Mouse (Mus musculus) left cerebral cortex, adult 18-20 months (tissue): ENCODE measurements around the gene Sipa1l1. TPM values are rescaled to one million over a fixed set of nuclear protein-coding genes. Genes with fewer than 3 reads are reported as not detected.

Experiments
- DNase-seq, 2 experiments: peaks; one replicate each; pipeline ENCODE4 v3.0.0; 2021 to 2022; ENCODE audit warnings: low spot score in 2 of 2, mixed read lengths in 1 of 2
- long read RNA-seq, 2 experiments: library from polyadenylated mRNA; stranded (forward); transcript quantifications; one replicate each; pipeline ENCODE4 v2.0.0; 2021
- total RNA-seq, 2 experiments: library from RNA; stranded (reverse); gene quantifications; 2 replicates each; pipeline ENCODE4 v1.2.3; 2021

Gene Sipa1l1
- total RNA-seq: 100 to 1,000 TPM; 288 to 302 TPM
- long read RNA-seq, experiment 1, full-length matches to known transcripts: 3 of 129 reads
- long read RNA-seq, experiment 1, partial matches to known transcripts: 50 of 129 reads
- long read RNA-seq, experiment 1, other reads (novel, unspliced or antisense): 76 of 129 reads
- long read RNA-seq, experiment 2, partial matches to known transcripts: 25 of 74 reads
- long read RNA-seq, experiment 2, other reads (novel, unspliced or antisense): 49 of 74 reads

DNA sequence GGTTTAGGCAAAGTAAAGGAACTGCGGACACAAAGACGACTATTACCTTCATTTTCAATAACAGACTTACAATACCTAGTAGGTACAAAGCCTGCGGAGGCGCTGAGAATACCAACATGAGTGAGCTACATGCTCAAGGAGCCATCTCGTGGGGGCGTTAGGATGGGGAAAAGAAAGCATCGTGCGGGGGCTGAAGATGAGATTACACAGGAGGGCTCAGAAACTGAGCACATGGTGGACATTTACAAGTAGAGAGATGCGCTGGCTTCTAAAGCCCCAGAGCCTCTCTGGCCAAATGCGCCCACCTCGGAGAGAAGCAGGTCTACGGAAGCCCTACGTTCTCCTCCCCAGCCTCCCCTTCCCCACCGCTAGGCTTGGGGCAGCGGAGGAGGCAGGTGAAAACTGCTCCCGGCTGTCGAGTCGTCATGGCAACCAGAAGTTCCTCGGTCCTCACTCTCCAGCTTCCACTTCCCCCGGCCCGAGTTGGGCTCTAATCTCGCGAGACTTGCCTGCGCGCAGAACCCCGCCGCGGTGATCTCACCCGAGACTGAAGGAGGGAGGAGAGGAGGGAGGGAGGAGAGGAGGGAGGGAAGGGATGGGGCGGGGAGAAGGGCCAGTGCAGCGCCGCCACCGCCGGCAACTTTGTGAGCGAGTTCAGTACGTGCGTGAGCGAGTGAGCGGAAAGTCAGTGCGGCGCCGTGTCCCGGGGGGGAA is at the start of gene Sipa1l1:
Sipa1l1 (plus strand) TSS at position 501 of the 714 bp plus-strand sequence.
- peak; percentile 96 to 98 for DNase-seq

DNA sequence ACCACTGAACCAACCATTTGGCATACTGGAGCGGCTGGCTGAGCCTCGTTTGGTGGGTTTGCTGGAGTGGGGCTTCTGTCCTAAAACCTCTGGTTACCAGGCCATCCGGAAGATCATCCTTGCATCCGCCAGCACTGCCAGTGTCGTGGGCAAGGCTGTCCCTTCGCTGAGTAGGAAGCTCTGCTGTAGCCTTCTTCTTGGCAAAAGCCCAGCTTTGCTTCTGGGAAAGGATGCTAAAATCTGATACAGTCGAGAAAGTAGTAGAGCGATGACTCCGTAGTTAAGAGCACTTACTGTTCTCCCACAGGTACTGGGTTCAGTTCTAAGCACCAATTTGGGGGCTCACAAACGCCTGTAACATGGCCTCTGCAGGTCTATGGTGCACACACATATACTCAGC is 47.2 kb upstream of the Sipa1l1 start:
- peak; percentile 44 to 52 for DNase-seq

DNA sequence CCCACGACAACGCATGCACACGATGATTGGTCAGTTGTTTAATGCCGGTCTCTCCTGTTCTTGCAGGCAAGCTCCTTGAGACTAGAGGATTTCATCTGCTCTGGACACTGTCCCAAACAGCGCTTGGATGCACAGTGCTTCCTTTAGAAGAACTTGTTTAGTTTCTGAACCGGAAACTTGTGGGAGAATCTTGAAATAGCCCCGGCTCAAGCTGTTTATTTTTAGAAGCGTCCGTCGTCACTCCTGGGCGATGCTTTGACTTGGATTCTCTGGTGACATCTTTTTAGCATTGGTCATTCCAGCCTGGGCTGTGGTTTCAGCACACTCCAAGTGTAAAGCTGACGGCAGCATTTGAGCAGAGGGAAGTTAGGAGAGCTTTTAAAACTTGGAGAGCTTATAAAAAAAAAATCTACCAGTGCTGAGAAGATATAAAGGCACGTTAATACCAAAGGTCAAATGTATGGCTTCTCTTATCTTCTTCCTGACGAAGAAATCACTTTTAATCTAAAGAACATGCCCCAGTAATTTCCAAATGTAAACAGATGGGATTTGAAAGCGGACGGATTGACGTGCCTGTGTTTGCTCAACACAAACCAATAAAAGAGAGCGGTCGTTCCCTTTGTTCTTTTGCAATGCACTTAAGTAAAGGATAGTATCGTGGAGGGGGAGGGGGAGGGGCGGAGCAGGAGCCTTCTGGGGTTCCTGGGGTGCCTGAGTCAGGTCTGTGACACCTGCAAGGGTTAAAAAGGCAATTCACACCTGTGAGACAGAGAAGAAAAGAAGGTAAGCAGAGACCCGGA is 46.5 kb upstream of the Sipa1l1 start:
- DNase-seq: peak; percentile 34 to 48

DNA sequence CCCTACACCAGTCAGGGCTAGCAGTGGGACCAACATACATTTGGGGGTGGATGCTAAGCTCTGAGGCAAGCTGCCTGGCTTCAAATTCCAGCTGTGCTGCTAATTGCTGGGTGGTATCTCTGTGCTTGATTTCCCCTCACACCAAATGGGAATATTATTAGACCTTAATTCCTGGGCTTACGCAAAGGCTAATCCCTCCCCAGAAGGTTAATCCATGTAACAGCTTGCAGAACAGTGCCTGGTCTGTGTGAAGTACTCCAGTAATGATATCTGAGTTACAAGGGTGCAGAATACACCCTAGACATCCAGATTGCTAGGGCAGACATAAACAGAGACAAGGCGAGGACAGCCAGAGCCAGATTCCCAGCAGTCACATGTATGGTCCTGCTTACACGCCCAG is 42.3 kb upstream of the Sipa1l1 start:
- DNase-seq: no peak

DNA sequence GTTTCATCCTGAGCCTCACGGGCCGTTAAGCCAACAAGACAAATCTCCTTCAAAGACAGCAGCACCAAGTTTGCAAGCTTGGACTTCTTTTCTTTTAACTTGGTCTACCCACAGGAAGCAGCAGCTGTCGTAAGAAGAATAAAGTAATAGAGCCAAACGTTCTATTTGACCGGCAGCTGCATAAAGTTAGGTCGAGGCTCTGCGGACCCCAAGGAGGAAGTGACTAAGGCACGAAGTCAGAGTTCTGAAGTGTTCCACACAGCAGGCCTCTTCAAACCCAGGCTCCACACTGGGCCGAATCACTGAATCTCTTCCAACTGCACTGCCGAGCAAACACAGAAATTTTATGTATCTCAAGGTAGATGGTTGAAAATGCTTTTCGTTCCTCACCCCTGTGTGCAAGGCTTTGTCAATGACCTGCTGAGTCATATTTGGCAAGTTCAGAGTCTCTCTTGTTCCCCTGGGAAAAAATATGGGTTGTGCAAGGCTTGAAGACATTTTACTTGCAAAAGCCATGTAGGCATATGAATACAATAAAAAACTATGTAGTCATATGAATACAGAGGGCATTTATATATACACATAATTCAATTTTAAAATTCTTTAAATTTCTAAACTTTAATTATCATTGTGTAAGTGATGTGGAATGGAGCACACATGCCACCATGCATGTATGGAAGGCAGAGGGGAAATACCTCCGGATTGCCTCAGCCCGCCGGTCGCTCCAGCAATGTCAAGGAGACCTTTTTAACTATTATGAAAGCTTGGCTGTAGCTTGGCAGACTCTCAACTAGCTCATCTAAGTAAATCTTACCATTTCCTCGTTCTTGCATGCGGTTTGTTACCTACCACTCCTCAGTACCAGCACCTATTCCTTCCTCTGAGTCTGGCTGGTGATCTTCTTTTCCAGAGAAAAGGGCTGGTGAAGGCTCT is 29.6 kb upstream of the Sipa1l1 start:
- DNase-seq: no peak

DNA sequence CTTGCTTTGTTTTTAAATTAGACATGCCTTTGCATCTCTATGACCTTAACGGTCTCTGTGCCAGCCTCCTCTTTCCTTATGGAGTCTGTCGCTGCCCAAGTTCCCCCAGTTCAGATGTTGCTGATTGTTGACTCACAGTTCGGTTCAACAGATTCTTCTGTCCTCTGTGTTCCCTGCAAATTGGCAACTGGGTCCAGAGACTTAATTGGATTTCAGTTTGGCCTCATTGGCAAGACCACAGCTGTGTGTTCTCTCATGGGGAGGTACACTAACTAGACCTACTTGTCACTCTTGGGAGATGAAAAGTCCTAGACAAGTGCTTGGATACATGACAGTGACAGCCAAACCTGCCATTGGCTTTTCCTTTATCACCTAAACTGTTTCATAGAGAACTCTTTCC is 25.7 kb upstream of the Sipa1l1 start:
- no peak for DNase-seq

DNA sequence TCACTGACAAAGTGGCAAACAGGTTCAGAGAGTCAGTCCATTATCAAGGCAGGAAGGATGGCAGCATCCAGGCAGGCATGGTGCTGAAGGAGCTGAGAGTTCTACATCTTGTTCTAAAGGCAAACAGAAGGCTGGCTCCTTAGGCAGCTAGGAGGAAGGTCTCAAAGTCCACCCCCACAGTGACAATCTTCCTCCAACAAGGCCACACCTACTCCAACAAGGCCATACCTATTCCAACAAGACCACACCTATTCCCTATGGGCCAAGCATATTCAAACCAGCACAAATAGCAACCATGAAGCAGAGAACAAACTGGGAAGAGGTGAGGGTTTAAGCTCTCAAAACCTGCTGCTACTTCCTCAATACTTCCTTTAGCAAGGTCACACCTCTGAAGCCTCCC is 23.9 kb upstream of the Sipa1l1 start:
- DNase-seq: no peak

DNA sequence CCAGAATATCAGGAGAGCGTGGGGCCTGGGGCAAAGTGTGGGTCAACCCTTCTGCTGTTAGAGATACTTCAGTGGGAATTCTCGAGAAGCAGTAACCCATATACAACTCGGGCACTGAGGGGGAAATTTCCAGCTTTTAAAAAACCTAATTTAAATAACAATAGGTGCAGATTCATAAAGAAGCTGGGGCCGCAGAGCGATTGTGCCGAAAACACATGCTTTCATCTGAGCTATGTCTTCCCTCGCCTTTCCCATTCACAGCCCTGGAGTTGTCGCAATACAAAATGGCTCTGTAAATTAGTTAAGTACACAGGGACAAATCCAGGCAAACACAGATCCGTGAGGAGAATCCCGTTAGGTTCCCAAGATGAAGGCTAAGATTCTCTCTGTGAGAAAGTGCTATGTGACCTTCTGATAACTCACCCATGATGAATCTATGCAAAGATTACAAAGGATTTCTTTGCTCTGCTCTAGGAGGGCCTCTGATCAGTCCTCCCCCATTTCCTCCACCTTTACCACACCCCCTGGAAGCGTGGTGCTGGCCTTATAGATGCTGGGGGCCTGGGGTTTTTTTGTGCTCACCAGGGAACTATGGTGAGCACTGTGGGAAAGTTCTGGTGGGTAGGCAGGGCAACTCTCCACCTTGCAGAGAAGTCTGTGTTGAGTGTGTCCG is 22.0 kb upstream of the Sipa1l1 start:
- DNase-seq: no peak

DNA sequence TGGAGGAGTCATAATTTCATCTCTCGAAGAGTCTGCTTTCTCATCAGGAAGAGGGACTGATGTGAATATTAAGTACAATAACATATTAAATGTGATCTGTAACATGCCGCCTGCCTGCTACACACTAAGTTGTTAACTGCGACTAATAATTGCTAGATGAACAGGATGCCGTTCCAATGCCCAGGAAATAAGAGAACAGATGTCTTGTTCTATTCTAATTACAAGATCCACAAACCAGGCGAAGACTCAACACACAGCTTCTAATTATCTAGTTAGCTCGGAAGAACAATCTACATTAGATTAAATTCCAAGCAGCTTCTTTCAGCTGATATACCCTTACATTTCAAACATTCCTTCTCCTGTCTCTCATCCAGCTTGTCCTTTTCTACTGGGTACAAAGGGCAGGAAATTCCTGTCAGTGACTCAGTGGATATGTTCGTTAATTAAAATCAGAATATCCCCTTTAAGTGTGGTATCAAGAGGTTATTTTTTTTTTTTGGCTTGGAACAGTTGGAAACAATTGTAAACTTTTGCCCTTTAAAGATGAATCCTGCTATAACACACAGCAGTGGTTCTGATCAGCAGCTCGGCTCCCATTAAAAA is 20.7 kb upstream of the Sipa1l1 start:
- no peak for DNase-seq

DNA sequence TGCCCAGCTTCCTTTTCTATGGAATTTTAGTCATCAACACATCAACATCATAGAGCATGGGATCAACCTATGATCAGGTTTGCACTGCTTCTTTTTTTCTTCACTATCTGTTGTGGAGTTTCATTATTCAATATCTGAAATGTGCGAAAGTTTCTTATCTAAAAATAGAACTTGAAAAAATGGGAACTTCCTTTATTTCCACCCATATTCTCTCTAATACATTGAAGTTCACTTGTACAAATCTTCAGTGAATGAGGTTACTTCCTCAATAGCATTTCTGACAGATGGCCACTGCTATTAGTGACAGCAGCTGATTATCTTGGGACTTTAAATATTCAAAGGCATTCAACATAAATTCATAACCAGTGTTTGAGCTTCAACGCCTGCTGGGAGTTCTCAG is 18.1 kb upstream of the Sipa1l1 start:
- no peak for DNase-seq

DNA sequence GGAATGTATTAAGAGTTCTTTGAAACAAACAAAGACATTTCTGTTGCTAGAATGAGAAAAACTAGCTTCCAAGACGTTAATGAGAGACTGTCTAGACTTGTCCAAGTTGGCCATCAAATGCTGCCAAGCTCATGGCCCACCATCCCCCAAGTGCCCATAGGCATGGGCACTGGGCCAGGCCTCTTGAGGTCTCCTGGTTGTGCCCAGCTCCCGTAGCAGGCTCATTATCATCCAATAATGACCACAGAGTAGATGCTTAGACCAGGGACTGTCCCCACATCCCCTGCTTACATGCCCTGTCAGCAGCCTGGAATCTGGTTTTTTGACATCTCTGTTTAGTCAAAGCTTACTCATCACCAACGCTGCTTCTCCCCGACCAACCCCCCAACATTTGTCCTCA is 14.6 kb upstream of the Sipa1l1 start:
- DNase-seq: no peak

DNA sequence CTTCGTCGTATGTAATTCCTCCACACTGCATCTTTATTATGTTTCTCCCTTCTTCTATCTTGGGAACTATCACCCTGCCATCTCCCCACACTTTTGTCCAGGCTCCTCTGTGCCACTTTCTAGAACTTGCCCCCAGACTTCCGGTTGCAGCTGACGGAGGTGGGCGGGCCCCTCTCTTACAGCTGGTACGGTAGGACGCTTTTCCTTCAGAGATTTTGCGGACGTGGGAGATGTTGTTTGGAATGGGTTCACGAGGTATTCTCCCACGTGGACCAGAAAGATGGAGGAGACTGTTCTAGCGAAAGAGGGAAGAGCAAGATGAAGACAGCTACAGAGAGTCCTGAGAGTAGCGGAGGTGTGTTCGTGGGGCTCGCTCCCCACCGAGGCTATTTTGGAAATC is 10.6 kb upstream of the Sipa1l1 start:
- peak; percentile 54 to 76 for DNase-seq

DNA sequence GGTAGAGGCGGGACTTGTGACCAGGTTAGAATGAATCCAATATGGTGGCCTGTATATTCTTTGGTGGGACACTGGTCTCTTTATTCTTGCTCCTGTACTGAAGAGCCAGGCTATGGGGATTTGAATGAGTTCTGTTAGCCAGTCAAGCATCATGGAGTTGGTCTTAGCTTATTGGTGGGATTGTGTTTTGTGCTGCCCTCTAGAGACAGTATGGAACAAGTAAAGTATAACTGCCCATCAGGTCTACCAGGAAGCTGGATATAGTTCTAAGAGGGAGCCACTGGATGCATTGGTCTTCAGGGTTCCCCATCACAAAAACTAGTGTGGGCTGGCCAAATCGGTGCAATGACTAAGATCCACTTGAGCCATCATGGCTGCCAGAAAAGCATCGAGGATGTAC is 9.7 kb upstream of the Sipa1l1 start:
- no peak for DNase-seq

DNA sequence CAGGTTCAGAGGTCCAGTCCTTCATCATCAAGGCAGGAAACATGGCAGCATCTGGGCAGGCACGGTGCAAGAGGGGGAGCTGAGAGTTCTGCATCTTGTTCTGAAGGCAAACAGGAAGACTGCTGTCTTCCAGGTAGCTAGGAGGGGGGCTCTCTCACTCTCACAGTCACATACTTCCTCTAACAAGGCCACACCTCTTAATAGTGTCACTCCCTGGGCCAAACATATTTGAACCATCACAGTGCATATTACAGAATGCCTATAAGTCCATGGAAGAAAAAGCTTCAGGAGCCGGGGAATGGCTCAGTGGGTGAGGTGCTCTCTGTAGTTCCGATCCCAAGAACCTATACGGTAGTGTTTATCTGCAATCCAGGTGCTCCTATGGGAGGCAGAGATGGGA is 3.5 kb upstream of the Sipa1l1 start:
- no peak for DNase-seq

DNA sequence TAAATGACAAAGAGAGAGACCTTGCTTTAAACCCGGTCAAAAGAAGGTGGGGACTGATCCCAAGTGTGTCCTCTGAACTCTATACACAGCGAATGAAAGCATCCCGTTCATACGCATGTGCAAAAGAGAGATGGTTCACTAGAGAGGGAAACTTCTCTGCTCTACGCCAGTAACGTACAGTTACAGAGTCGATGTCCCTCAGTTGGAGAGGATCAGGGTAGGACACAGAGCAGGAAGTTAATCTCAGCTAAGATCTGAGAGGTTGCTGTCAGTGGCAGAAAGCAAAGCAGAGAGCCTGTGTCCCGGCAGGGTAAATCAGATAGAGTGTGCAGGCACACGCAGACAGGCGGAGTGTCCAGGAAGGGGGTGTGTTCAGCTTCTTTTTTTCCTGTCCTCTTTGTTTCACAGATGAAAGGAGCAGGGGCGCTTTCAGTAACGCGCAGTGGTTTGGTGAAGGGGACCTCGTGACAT is 3.0 kb upstream of the Sipa1l1 start:
- DNase-seq: no peak

DNA sequence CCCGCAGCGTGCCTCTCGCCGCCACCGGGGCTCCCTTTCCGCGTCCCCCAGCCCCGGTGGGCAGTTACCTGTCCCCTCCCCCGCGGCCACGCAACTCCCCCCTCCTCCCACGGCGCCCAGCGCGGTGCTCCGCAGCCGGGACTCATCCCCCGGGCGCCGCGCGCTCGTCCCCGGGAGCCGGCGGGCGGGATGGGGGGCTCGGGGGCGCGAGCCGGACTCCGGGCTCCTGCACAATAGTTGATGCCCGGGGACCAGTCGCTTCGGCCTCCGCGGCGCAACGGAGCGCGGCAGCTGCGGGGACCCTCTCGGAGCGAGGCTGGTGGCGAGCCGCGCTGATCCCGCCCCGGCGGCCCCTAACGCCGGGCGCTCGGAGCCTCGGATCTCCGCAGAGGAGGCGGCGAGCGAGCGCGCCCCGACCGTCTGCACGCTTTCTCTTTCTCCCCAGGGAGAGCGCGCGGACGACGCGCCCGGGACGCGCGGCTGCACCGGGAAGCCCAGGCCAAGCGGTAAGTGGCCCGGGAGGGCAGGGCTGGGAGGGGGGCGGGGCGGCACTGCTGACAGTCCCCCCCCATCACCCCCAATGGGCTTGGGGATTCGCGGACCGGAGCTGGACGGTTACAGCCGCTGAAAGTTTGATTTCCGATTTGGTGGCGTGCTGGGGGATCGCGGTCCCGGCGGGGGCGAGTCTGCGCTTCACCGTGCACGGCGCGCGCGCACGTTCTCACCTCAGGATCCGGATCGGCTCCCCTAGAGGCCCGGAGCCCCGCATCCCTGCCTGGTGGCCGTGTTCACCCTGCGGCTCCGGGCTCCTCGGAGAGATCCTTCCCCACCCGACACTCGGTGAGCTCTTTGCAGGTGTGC is 681 bp downstream of the Sipa1l1 start:
- peak; percentile 64 to 83 for DNase-seq

DNA sequence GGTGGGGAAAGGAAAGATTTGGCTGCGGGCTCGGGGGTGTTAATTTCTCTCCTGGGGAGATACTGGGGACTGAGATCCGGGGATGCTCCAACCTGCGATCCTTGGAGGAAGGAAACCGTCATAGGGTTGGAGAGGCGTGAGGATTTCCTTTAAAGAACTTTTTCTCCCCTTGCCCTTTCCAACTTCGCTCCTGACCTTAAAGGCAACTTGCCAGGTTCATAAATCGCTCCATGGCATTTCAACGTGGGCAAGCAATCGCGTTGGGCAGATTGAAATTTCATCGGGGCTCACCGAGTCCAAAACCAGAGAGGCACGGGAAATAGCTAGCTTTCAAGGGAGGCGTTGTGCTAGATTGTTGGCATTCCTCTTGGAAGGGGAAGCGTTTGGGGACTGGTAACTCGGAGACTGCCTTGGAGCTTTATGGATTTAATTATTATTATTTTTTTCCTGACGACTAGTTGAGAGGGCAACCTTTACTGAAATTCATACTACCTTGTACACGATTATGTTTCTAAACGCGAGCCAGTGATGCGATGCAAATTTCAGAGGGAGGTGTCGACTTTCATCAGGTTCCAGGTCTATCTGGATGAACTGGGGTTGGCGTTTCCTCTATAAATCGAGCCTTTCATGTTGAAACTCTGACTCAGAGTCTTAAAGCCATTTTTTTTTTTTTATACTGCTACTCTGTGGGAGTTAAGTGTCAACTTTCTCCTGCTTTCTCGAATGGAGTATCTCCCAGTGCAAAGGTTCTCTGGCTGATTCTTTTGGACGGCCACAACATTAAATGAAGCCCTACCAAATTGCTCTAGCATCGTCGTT is 1.6 kb downstream of the Sipa1l1 start:
- no peak for DNase-seq

DNA sequence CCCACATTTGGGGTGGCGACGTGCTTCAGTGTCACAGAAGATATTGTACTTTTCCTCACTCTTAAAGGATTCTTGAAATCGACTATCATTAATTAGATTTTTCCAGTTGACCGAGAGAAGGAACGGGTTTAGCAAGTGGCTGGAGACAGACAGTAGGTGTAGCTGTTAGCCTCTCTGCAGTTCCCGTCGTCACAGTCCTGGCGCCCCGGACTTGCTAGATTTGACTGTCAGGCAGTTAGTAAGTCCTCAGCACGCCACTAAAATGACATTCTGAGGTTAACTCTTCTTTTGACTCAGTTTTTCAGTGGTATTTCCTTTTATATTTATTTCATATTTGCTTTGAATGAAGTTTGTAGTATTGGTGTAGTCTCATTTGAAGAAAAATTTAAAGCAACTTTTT is 2.5 kb downstream of the Sipa1l1 start:
- DNase-seq: peak; percentile 47 to 50
